Mouse (Mus musculus) embryonic facial prominence, embryonic 11.5 days (tissue): ENCODE measurements around the gene Lmbr1l. TPM values are rescaled to one million over a fixed set of nuclear protein-coding genes. Genes with fewer than 3 reads are reported as not detected.
A peak's percentile ranks its signal among the peaks of the same experiment; 100 is the strongest.

Experiments
- ATAC-seq: fragments of 200-750 bp; cut with Nextera tagmentation; replicated peaks from 2 replicates; pipeline ENCODE4 v1.8.0; 2017; ENCODE audit warnings: low read depth; ENCODE audit not compliant: insufficient number of reproducible peaks, low FRiP score, low TSS enrichment
- DNase-seq: peaks from one replicate; pipeline ENCODE4 v3.0.0-alpha.2; 2015; ENCODE audit warnings: low spot score
- H3K27ac ChIP-seq: fragments of 300-500 bp; sonication (generic); replicated peaks from 2 replicates; pipeline ENCODE4 v1.5.1; 2014; ENCODE audit warnings: mild to moderate bottlenecking, low read depth, low read length, control low read depth
- H3K27me3 ChIP-seq: fragments of 300-500 bp; sonication (generic); 2 replicates; pipeline ENCODE4 v1.6.1; 2014; ENCODE audit warnings: mild to moderate bottlenecking, low read length, moderate library complexity, mixed read lengths; ENCODE audit not compliant: control insufficient read depth, insufficient read depth
- H3K36me3 ChIP-seq: fragments of 300-500 bp; sonication (generic); replicated peaks from 2 replicates; pipeline ENCODE4 v1.6.1; 2014; ENCODE audit warnings: low read depth, mild to moderate bottlenecking, low read length, moderate library complexity, mixed read lengths; ENCODE audit not compliant: control insufficient read depth, insufficient read depth
- H3K4me1 ChIP-seq: fragments of 300-500 bp; sonication (generic); 2 replicates; pipeline ENCODE4 v1.6.1; 2014; ENCODE audit warnings: low read length, mixed read lengths; ENCODE audit not compliant: control insufficient read depth, insufficient read depth
- H3K4me2 ChIP-seq: fragments of 300-500 bp; sonication (generic); 2 replicates; pipeline ENCODE4 v1.6.1; 2014; ENCODE audit warnings: low read depth, mild to moderate bottlenecking, control low read depth, low read length, moderate library complexity
- H3K4me3 ChIP-seq: fragments of 300-500 bp; sonication (generic); 2 replicates; pipeline ENCODE4 v1.5.1; 2014; ENCODE audit warnings: low read depth, low read length, control low read depth
- H3K9ac ChIP-seq: fragments of 300-500 bp; sonication (generic); replicated peaks from 2 replicates; pipeline ENCODE4 v1.6.1; 2014; ENCODE audit warnings: mild to moderate bottlenecking, control low read depth, low read length
- H3K9me3 ChIP-seq: fragments of 300-500 bp; sonication (generic); replicated peaks from 2 replicates; pipeline ENCODE4 v1.6.1; 2016; ENCODE audit warnings: mild to moderate bottlenecking, low read length, inconsistent platforms, mixed read lengths; ENCODE audit not compliant: control insufficient read depth
- WGBS: fragments of 180-500 bp; shearing (Covaris S2); extraction: QIAGEN DNeasy Blood & Tissue Kit; methylation state at CpG from one replicate; pipeline ENCODE4 v1.1.7; 2014; 5-methylcytosine and 5-hydroxymethylcytosine counted together
- polyA plus RNA-seq: library from polyadenylated mRNA; unstranded; fragments of >200 nt; fragmentation: Nextera tagmentation; extraction: Ambion mirVana; gene quantifications from 2 replicates; pipeline ENCODE4 v1.2.1, GENCODE M21; 2014

The Lmbr1l gene
- polyA plus RNA-seq, 1 experiment from 2014 or later: 3.9 TPM

DNA sequence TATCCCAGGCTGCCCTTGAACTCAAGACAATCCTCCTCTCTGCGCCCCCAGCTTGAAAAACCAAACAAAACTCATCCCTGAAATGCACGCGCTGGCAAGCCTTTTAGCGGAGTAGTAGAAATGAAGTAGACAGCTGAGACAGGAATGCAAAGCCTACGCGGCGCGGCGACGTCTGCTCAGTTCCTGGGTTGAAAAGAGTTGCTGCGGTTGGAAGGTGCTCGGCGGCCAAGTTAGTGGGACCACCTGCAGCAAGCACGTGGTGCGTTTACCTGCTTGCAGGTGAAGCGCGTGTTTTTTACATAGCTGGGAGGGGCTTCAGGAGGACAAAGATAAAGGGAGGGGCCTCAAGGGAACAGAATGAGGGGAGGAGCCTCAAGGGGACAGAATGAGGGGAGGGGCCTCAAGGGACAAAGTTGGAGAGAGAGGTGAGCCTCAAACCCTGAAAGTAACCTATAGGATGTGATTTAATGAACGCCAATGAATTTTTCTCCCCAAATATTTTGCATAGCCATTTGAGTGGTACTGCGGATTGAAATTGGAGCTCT lies 26.8 kb downstream of the Lmbr1l start:
- DNase-seq (no peak), ATAC-seq (no peak)
- Histone ChIP-seq H3K4me3 (no peak overlapping the region), H3K9me3 (no peaks in the 10 kb centered on the region), H3K27ac (no peak overlapping the region), H3K9ac (no peak overlapping the region), H3K4me1 (peaks cover 16% of the 10 kb centered on the region), H3K4me2 (peak overlapping the region; percentile 15; the same call in 1 of the 2 replicates), H3K36me3 (no peaks in the 10 kb centered on the region), H3K27me3 (peaks cover 45% of the 10 kb centered on the region)
- WGBS: 9% methylated on average over 19 of the region's 19 CpGs

DNA sequence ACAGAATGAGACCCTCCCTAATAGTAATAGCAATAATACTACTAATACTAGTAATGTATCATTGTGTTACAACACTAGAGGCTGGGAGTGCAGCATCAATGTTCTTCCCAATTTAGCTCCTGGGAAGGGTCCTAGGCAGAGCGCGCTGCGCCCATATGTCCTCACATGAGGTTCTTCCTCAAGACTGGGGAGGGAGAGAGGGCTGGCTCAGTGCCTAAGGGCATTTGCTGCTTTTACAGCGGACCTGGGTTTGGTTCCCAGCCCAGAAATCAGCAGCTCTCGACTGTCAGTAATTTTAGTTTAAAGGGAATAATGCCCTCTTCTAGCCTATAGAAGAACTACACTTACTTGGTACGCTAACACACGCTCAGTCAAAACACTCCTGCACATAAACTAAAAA lies 30.5 kb downstream of the Lmbr1l start:
- 79% methylated on average over 7 of the region's 7 CpGs for WGBS
- DNase-seq (no peak), ATAC-seq (no peak)
- H3K36me3 ChIP-seq: no peaks in the 10 kb centered on the region
- H3K4me1 ChIP-seq: no peaks in the 10 kb centered on the region
- H3K4me2 ChIP-seq: no peak overlapping the region
- H3K27me3 ChIP-seq: peaks cover 9% of the 10 kb centered on the region
- no peak overlapping the region for H3K9ac ChIP-seq
- H3K9me3 ChIP-seq: no peaks in the 10 kb centered on the region
- H3K4me3 ChIP-seq: no peak overlapping the region
- no peak overlapping the region for H3K27ac ChIP-seq

DNA sequence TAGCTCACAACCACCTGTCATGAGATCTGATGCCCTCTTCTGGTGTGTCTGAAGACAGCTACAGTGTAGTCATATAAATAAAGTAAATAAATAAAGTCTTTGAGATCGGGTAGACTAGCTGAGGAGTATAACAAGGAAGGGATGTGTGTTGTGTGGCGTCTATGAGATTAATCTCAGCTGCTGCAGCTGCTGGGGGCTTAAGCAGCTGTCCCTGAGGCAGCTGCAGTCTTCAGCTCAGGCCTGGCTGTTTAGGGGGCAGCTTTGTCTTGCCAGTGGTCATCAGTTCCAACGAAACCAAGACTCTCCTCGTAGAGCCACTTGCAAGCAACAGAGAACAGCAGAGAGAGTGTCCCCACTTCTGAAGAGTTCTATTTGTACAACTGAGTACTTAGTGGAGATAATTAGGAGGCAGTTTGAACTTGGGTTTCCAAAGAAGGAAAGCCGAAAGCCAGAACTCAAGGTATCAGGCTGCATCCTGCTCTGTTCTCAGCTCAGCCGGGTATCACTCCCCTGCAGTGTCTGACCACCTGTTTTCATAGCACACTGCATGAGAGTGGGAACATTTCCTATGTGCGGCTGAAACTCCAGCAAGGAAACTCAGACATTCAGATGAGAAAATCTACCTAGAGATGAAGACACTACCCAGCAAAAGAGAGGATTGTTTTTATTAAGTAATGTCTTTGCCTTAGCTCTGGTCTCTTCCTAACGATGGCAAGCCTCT lies 31.2 kb downstream of the Lmbr1l start:
- H3K27ac ChIP-seq: no peak overlapping the region

DNA sequence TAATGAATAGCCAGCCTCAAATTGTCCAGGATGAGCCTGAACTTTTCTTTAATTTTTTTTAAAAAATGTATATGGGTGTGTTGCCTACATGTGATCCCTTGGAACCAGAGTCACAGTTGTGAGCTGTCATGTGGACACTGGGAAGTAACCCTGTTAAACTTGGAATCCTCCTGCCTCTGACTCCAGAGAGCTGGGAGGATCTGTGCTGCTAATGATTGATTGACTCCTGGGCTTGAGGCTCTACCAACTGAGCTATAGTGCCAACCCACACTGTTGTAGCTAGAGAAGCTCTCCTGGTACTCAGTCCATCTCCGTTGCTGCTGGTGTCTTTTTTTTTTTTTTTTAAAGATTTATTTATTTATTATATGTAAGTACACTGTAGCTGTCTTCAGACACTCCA lies 33.9 kb downstream of the Lmbr1l start:
- H3K4me2 ChIP-seq: no peak overlapping the region
- H3K9ac ChIP-seq: no peak overlapping the region
- no peaks in the 10 kb centered on the region for H3K9me3 ChIP-seq
- no peak for ATAC-seq
- H3K27ac ChIP-seq: no peak overlapping the region
- no peaks in the 10 kb centered on the region for H3K36me3 ChIP-seq
- no peaks in the 10 kb centered on the region; the same call in 1 of the 2 replicates for H3K4me1 ChIP-seq
- H3K27me3 ChIP-seq: no peaks in the 10 kb centered on the region
- WGBS: 81% methylated on average over 1 of the region's 1 CpGs
- DNase-seq: no peak
- no peak overlapping the region for H3K4me3 ChIP-seq

More for the DNA sequence above, 31.2 kb downstream of the Lmbr1l start:
- 62% methylated on average over 8 of the region's 8 CpGs for WGBS
- no peak overlapping the region for H3K9ac ChIP-seq
- ATAC-seq (no peak), DNase-seq (no peak)
- no peak overlapping the region for H3K4me3 ChIP-seq
- no peaks in the 10 kb centered on the region; the same call in 1 of the 2 replicates for H3K4me1 ChIP-seq
- H3K36me3 ChIP-seq: no peaks in the 10 kb centered on the region
- peaks cover 7% of the 10 kb centered on the region; the same call in 1 of the 2 replicates for H3K27me3 ChIP-seq
- H3K4me2 ChIP-seq: no peak overlapping the region
- H3K9me3 ChIP-seq: no peaks in the 10 kb centered on the region

DNA sequence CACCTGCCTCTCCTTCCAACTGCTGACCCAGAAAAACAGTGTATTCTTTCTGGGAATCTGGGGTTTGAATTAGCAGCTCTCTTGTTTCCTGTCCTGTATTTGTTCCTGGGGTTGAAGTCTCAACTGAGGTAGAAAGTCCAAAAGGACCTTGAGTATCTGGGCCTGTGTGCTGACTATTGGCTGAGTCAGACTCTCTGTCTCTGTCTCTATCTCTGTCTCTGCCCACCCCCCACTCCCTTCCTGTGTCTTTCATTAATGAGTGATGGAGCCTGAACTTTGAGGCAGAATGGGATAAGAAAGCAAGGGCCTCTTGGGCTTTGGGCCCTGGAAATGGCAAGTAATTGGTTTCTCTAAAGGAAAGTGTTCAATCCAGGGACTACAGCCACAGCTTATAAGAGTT lies 34.4 kb downstream of the Lmbr1l start:
- DNase-seq: no peak
- Histone ChIP-seq H3K4me2 (no peak overlapping the region), H3K27ac (no peak overlapping the region), H3K9ac (no peak overlapping the region), H3K36me3 (no peaks in the 10 kb centered on the region), H3K27me3 (no peaks in the 10 kb centered on the region), H3K9me3 (no peaks in the 10 kb centered on the region), H3K4me1 (no peaks in the 10 kb centered on the region; the same call in 1 of the 2 replicates), H3K4me3 (no peak overlapping the region)
- ATAC-seq: no peak

DNA sequence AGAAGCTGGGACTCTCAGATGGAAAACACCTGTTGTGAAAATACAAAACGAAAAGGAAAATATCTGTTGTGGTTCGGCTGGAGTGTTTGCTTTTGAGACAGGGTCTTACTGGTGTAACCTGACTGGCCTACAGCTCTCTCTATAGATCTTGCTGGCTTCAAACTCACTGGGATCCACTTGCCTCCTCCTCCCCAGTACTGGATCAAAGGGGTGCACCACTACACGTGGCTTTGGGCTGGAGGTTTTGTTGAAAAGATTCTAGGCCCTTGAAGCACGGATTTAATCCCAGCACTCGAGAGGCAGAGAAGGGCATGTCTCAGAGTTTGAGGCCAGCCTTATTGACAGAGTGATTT lies 36.4 kb downstream of the Lmbr1l start:
- Histone ChIP-seq H3K4me2 (peak overlapping the region; percentile 31), H3K4me3 (peak overlapping the region; percentile 5; the same call in 1 of the 2 replicates), H3K36me3 (no peaks in the 10 kb centered on the region), H3K4me1 (no peaks in the 10 kb centered on the region; the same call in 1 of the 2 replicates), H3K9ac (peak overlapping the region; percentile 44; the same call in 1 of the 2 replicates), H3K27ac (peak overlapping the region; percentile 54; the same call in 1 of the 2 replicates), H3K9me3 (no peaks in the 10 kb centered on the region), H3K27me3 (no peaks in the 10 kb centered on the region)
- peak; percentile 57 for ATAC-seq
- 11% methylated on average over 5 of the region's 5 CpGs for WGBS
- no peak for DNase-seq

DNA sequence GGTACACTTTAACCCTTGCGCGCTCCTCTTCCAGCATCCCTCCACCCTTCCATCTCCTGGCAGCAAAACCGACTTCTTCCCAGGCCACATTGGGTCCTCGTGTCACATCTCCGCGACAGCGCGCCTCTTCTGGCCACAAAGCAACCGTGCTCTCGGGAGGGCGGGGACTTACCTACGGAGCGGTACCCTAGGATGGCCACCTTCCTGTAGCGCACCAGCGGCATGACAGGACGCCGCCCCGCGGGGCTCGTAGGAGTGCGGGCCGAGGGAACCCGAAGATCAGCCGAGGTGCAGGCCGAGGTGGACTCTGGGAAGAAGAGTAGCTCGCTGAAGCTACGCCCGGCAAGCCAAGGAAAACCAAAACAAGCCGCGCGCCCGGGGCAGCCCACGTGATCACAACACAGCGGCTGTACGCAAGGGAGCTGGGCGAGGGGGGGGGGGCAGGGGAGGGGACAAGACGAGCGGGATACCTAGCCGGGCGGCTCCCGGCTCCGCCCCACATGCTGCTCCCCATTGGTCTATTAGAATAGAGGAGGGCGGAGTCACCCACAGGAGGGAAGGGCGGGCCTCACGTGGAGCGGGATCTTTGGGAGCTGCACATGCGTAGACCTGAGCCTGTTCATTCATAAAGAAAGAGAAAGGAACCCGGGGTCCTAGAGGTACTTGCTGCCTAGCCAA lies 36.9 kb downstream of the Lmbr1l start:
- Histone ChIP-seq H3K27me3 (no peaks in the 10 kb centered on the region), H3K27ac (peak overlapping the region; percentile 67), H3K9me3 (no peaks in the 10 kb centered on the region), H3K4me3 (peak overlapping the region; percentile 70), H3K9ac (peak overlapping the region; percentile 71), H3K4me2 (peak overlapping the region; percentile 83), H3K36me3 (no peaks in the 10 kb centered on the region), H3K4me1 (no peaks in the 10 kb centered on the region; the same call in 1 of the 2 replicates)
- DNase-seq: peak; percentile 98
- ATAC-seq: peak; percentile 94
- WGBS: 1% methylated on average over 48 of the region's 48 CpGs

DNA sequence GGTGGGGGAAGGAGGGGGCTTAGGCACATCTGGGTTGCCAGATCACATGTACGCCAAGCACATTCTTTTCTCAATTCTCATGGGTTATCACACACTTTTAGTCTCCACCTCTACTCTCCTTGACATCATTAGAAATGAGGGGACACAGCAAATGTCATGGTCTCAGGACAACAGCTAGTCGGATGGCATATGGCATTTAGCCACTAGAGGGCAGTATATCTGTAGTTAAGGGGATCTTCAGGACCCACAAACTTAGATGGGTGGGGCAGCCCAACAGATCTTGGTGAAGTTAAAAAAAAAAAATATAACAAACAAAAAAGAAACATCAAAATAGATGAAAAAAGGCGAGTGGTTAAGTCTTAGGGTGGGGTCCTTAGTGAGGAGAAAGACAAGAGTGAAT lies 40.7 kb downstream of the Lmbr1l start:
- Histone ChIP-seq H3K4me2 (no peak overlapping the region), H3K9ac (no peak overlapping the region), H3K9me3 (no peaks in the 10 kb centered on the region), H3K4me3 (no peak overlapping the region), H3K27ac (no peak overlapping the region), H3K27me3 (no peaks in the 10 kb centered on the region), H3K36me3 (no peaks in the 10 kb centered on the region), H3K4me1 (no peaks in the 10 kb centered on the region; the same call in none of the 2 replicates)
- ATAC-seq (no peak), DNase-seq (peak; percentile 93)
- 12% methylated on average over 3 of the region's 3 CpGs for WGBS
